Mouse (Mus musculus) heart, adult 18-20 months (tissue): ENCODE data around the gene Ankrd33b. TPM values are rescaled to one million over a fixed set of nuclear protein-coding genes. Genes with fewer than 3 reads are reported as not detected.

Source experiments
- DNase-seq, 2 experiments: peaks; one replicate each; pipeline ENCODE4 v3.0.0; 2021 to 2022; ENCODE audit warnings: mixed read lengths in 1 of 2
- total RNA-seq, 2 experiments: library from RNA; stranded (reverse); gene quantifications; 2 replicates each; pipeline ENCODE4 v1.2.3; 2021

The Ankrd33b gene
- total RNA-seq, 2 experiments from 2014 or later, result 25.4 to 31.1 TPM

GRCm38 (mm10) chr15:31368556-31368955 lies 1.0 kb upstream of the Ankrd33b start:
- no peak for DNase-seq

GRCm38 (mm10) chr15:31366596-31367480 lies 688 bp downstream of the Ankrd33b start:
- DNase-seq, result peak; percentile 22 to 61

GRCm38 (mm10) chr15:31365720-31366591 lies 1.6 kb downstream of the Ankrd33b start:
- peak; percentile 53 to 74 for DNase-seq

GRCm38 (mm10) chr15:31365041-31365719 lies 2.3 kb downstream of the Ankrd33b start:
- DNase-seq, result no peak

GRCm38 (mm10) chr15:31364396-31364795 lies 3.1 kb downstream of the Ankrd33b start:
- no peak for DNase-seq

- DNase-seq, result no peak
Measured at GRCm38 (mm10) chr15:31363981-31364361, 3.6 kb downstream of the Ankrd33b start.

- DNase-seq, result no peak
Measured at GRCm38 (mm10) chr15:31363241-31363980, 4.1 kb downstream of the Ankrd33b start.

GRCm38 (mm10) chr15:31361259-31361853 lies 6.2 kb downstream of the Ankrd33b start:
- DNase-seq, result no peak

- no peak for DNase-seq
Measured at GRCm38 (mm10) chr15:31360593-31360992, 6.9 kb downstream of the Ankrd33b start.

- DNase-seq, result no peak
Measured at GRCm38 (mm10) chr15:31359805-31360204, 7.7 kb downstream of the Ankrd33b start.

GRCm38 (mm10) chr15:31352494-31353279 lies 14.8 kb downstream of the Ankrd33b start:
- DNase-seq, result peak; percentile 50 to 59

GRCm38 (mm10) chr15:31349810-31350341 lies 17.6 kb downstream of the Ankrd33b start:
- peak; percentile 39 to 74 for DNase-seq

- no peak for DNase-seq
Measured at GRCm38 (mm10) chr15:31349046-31349445, 18.5 kb downstream of the Ankrd33b start.

GRCm38 (mm10) chr15:31348241-31348640 lies 19.3 kb downstream of the Ankrd33b start:
- DNase-seq, result no peak

- no peak for DNase-seq
Measured at GRCm38 (mm10) chr15:31346508-31346907, 21.0 kb downstream of the Ankrd33b start.

GRCm38 (mm10) chr15:31345366-31345765 lies 22.2 kb downstream of the Ankrd33b start:
- DNase-seq, result no peak

- DNase-seq, result no peak
Measured at GRCm38 (mm10) chr15:31344811-31345211, 22.7 kb downstream of the Ankrd33b start.

- peak; percentile 33 to 50 for DNase-seq
Measured at GRCm38 (mm10) chr15:31343602-31344001, 23.9 kb downstream of the Ankrd33b start.

GRCm38 (mm10) chr15:31342496-31342901 lies 25.0 kb downstream of the Ankrd33b start:
- DNase-seq, result peak; percentile 84 to 86

- DNase-seq, result peak in 1 of 2 experiments; percentile 45
Measured at GRCm38 (mm10) chr15:31342001-31342400, 25.5 kb downstream of the Ankrd33b start.
